Mouse (Mus musculus) c-Kit-positive CD71-positive TER-119-positive erythroid progenitor cells, embryonic 14.5 days (primary cell): ENCODE data around the gene Dnah7a.
"Not testable (repeated sequence)": the region's sequence is repeated elsewhere in the genome, so short reads cannot be mapped to it uniquely, and the experiment has no call there.

ENCODE experiments used
- DNase-seq: peaks from one replicate; pipeline ENCODE4 v3.0.0-alpha.2; 2013; ENCODE audit warnings: low spot score

Dnah7a gene

DNA sequence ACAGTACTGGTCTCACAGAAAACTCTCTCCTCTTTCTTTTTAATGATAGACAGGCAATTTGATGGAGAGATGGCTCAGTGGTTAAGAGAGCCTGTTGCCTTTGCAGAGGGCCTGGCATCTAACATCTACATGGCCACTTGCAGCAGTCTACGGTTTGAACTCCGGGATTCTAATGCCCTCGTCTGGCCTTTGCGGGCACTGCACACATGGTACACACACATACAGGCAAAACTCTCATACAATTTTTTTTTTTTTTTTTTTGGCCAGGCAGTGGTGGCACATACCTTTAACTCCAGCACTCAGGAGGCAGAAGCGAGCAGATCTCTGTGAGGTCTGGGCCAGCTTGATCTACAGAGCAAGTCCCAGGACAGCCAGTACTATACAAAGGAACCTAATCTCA lies 2.4 kb downstream of the Dnah7a start:
- no peak for DNase-seq

GRCm38 (mm10) chr1:53664268-53664667 lies 42.3 kb downstream of the Dnah7a start:
- not testable (repeated sequence) for DNase-seq

DNA sequence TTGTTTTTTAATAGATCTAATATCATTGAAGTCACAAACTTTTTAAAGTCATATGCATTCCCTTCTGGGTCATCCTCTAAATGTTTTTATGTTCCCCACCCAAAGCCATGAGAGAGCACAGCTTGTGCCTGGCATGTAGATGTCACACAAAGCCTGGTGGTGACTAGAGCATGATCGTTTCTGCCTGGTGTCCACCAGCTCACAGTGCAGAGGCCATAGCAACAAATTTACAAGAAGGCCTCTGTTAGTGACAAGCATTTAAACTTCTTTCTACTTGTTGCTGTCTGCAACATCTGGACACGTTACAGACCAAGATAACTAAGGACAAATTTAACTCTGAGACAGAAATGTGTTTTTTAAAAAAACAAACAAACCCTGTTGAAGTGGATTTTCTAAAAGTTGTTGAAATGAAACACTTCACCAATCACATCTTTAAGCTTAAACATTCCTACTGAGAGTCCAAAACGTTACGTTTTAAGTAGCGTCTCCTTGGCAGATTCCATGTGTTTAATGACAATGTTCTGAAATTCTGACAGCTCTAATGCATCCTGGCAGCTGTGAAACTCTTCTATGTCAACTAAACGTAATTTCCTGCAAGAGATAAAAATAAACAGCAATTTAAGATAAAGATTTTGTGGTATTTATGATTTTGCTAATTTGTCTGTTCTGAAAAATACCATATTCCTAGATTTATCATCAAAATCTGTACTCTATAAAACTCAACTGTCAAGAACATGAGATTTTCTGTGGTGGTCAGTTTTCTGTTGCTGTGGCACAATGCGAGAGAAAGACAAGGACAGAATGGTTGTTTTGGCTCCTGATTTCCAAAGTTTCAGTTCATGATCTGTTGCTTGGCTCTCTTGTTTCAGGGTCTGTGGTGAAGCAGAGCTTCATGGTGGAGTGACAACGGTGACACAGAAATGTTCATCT lies 66.5 kb downstream of the Dnah7a start:
- no peak for DNase-seq

- not testable (repeated sequence) for DNase-seq
Measured at GRCm38 (mm10) chr1:53635641-53636040, 70.9 kb downstream of the Dnah7a start.

DNA sequence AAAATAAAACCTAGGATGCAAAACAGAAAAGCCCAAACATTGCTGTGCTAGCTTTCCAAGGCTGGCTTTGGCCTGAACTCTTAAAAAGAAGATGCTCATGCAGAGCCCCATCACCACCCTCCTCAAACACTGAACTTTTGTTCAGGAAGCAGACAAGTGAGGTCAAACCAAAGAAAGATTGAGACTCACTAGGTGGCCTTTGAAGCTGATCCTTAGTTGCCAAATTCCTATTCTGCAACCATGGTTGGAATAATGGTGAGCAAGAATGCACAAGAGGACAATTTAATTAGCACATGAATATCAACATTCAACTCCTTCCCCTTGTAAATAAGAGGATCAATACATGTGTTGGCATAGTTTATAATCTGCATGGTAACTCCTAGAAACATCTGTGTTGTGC lies 74.5 kb downstream of the Dnah7a start:
- DNase-seq: not testable (repeated sequence)

DNA sequence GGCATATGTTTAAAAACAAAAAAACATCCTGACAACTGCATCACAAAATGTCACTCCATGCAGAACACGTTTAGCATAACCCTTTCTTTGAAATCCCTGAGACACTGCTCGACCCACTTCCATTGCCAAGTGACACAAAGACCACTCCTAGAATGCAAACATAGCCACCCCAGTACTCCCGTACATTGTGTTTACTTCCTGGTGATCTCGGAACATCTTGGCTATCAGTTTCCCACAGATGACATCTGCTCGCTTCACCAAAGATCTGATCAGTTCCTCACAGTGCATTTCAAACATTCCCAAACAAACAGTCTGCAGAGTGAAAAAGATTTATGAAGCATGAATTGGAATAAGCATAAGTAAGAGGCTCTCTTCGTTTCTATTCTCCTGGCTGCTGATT lies 76.6 kb downstream of the Dnah7a start:
- DNase-seq: no peak

DNA sequence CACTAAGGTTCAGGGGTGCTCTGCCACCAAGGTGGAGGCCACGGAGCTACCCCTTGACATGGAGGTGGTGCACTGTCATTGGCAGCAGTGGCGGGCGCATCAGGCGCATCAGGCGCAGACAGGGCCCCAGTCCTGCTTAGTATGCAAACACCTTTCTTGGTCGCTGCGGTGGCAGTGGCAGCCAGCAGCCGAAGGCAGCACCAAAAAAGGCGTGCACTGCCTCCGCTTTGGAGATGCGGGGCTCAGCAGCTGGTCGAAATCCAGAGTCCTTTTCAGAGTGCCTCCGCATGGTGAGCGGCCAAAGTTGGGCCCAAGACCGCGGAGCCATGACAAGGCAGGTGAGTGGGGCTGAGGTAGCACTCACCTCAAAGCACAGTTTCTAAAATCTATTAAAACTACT lies 93.1 kb downstream of the Dnah7a start:
- DNase-seq: no peak

- not testable (repeated sequence) for DNase-seq
Measured at GRCm38 (mm10) chr1:53581326-53581725, 125.3 kb downstream of the Dnah7a start.

DNA sequence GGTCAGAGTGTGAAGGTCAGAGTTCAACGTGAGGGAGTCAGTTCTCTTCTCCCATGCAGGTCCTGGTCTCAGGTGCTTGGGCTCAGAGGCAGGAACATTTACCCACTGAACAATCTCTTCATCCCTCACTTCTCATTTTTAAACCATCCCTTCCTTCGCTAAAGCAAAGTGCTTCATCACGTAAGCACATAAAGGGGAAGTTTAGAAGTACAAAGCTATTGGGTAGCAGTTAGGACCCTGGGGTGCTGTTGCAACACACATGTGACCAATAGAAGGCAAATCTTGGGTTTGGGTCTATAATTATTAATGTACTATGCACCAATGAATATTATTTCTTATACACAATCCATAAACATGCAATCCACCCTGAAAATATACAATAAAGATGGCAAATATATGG lies 148.7 kb downstream of the Dnah7a start:
- not testable (repeated sequence) for DNase-seq

GRCm38 (mm10) chr1:53547018-53547417 lies 159.6 kb downstream of the Dnah7a start:
- DNase-seq: not testable (repeated sequence)

DNA sequence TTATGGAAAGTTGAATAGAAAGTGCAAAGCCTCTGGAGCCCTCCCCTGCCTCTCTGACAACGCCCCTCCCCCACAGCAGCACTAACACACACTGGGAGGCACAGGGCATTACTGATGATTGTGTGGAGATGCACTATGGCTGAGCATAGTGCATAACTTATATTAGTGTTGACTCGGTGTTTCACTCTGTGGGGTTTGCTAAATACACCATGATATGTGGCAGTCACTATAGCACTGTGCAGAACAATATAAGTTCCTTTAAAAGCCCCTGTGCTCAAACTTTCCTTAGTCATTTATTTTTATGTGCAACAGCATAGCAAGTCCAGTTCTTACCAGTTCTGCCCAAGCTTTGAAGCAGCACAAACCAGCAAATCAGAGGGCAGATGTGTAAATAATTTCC lies 168.2 kb downstream of the Dnah7a start:
- DNase-seq: not testable (repeated sequence)

DNA sequence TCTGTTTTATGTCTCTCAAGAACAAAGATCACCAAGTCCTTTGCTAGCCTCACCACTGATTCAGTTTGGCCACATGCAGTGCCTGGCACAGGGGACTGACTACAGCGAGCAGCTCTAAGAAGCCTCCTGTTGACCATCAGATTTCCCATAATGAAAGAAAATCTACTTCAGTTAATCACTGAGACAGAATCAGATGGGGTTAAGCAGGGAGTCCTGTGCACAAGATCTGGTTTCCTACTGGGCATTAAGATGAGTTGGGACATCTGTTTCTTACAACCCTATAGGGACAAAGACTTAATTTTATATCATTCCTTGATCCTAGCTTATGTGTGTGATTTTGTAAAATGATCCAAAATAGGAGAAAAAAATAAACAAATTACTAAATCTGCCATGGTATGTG lies 171.8 kb downstream of the Dnah7a start:
- not testable (repeated sequence) for DNase-seq

DNA sequence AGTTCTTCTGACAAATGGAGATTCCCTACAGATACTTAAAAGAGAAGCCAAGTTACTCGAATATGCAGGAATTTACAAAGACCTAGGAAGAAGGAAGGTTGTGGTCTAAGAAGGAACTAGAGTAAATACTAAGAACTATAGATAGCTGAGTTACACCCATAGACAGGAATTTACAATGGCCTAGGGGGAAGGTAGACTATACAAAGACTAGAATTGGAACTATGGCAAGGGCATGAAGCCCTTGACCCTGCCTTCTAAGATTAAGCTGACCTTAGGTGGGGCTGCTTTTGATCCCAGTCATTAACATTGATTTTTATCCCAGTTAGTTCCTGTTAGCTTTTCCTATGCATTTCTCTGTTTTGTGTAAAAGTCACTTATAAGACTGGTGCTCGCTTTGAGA lies 180.6 kb downstream of the Dnah7a start:
- DNase-seq: not testable (repeated sequence)

GRCm38 (mm10) chr1:53473699-53474098 lies 232.9 kb downstream of the Dnah7a start:
- DNase-seq: no peak

DNA sequence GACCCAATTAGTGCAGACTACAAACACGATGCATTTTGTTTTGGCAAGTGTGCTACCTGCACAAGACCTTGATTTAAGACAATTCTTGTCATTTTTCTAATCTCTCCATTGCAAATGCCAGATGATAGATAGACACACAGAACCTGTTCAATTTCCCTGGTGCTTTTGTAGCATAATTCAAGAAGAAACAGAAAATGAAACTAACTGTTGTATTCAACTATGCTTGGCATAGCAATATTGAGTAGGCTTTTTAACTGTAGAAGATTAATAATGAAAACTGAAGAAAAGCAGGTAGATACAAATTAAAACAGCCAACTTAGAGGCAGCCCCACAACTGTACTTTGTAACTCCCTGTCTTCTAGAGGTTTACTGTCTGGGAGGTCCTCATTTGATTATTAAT lies 234.5 kb downstream of the Dnah7a start:
- DNase-seq: not testable (repeated sequence)

- no peak for DNase-seq
Measured at GRCm38 (mm10) chr1:53467325-53467670, 239.3 kb downstream of the Dnah7a start.

DNA sequence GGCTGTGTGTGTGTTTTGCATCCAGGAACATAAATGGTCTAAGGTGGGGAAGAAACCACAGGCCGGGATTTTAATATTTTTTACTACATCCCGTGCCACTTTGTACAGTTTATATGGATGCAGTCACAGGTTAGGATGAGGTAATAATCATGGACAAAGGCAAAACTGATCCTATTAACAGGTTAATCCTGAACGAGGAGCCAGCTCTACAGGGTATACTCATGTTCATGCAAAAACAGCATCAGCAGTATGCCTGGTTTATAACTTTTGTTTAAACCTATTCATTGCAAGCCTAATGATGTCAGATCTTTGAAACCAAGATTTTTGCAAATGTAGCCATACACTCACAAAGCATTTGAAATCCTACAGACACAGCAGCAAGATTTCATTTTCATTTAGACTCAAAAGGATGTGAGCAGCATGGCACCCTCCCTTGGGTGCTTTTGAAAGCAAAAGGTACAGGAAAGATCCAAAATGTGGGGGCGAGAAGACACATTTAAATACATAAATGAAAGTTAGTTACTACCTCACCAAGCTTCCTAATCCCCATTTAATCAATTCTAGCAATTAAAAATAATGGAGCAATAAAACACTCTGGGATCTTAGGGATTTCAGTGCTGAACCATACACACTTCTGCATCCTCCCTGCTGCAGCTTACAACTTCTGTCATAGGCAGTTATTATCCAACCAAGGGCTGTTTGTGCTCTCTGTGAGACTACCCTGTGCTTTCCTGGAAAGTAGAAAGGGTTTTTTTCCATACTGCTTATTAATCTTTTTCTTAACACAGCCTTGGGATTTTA lies 239.9 kb downstream of the Dnah7a start:
- not testable (repeated sequence) for DNase-seq

DNA sequence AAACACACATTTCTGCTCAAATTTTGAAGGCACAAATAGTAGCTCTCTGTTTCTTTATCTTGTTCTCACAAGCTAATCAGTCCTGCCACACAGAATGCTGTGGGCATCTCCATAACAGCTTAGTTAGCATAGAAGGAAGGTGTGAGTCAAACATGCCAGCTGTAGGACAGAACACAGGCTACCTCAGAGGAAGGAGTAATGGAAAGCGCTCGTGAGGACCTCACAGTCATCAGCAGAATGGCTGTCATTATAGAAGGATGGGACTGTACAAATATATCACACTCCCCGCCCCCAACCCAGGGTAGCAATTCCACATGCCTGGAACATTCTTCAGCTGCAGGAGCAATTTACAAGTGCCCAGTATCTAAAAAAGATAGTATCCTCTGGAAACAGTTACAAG lies 267.4 kb downstream of the Dnah7a start:
- DNase-seq: not testable (repeated sequence)

GRCm38 (mm10) chr1:53432433-53432832 lies 274.2 kb downstream of the Dnah7a start:
- not testable (repeated sequence) for DNase-seq

DNA sequence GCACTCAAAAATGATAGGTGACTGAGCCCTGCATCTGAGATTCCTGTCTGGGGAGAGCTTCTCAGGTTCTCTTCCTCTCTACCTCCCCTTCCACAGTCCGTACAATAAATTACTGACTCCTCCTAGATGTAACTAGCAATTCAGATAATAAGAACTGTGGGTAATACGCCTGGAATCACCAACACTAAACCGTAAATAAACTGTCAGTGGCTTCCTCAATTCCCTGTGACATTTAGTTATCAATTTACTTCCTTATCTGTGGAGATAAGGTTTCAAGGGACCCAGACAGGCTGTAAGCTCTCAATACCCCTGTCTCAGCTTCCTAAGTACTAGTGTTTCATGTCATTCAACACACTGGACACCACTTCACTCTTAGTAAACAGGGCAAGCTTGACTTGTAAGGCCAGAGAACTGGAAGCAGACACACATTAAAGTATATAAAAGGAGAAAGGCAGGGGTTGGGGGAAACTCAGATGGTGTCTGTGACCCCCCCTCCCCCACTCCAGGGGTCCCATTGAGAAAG lies 300.7 kb downstream of the Dnah7a start:
- DNase-seq: no peak

DNA sequence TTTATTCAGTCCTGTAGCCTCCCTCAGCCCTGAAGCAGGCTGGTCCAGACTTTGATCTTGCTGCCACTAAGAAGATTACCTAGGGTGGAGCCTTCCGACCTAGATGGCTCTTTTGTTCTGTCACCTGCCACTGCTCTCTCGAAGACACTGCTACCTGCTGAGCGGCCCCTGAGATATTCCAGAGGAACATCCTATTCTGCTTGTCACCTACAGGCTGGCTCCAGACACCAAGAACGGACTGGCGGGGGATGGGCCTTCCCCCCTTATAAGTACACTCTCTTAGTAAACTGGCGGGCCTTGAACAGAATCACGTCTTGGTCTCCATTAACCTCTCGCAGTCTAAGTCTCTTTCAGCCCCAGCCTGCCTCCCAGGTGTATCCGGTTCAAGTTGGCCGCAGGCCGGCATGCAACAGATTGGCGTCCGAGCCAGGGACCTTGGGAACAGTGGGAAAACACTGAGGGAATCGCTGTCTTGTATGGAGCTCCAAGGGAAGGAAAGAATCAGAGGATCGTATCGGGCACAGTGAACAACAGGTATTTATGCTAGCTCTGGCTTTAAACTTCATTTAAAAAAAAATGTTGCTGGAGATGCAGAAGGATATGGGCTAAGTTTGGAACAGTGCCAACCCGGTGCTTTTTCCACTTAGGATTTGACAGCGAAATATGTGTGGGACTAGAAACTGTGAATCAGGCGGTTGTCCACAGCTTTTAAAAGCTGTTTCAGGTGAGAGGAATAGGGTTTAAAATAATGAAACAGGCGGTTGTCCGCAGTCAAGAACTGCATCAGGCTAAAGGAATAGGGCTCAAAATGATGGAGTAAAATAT lies 312.4 kb downstream of the Dnah7a start:
- DNase-seq: not testable (repeated sequence)

DNA sequence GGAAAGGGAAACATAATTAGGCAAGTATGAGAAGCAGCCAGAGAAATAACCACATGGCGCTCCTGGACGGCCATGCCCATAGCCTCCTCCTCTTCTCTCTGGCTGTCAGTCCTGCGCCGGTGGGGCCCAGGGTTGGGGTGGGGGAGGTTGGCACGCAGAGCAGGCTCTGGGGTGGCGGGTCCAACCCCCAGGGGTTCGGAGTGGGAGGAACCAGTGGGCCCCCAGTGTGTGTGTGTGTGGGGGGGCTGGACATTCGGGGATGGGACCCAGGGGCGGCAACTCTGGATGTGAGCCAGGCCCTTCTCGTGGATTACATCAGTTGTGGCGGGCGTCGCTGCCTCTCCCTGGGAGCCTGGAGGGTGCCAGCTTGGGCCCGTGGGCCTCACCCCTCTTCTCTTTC lies 317.8 kb downstream of the Dnah7a start:
- DNase-seq: no peak
